Mouse (Mus musculus) bone marrow, adult 2 months (tissue): Measurements from ENCODE around the gene Nme7.

Experiments
- CTCF ChIP-seq: fragments of 200-500 bp; IDR thresholded peaks from 2 replicates; pipeline ENCODE4 v1.5.1; 2011; ENCODE audit warnings: low read length, control low read depth; ENCODE audit not compliant: control insufficient read depth, insufficient read depth
- POLR2A ChIP-seq: fragments of 200-500 bp; IDR thresholded peaks from 2 replicates; pipeline ENCODE4 v1.6.1; 2011; ENCODE audit warnings: low read depth, mild to moderate bottlenecking, control low read depth, low read length, borderline replicate concordance; ENCODE audit not compliant: control insufficient read depth

DNA sequence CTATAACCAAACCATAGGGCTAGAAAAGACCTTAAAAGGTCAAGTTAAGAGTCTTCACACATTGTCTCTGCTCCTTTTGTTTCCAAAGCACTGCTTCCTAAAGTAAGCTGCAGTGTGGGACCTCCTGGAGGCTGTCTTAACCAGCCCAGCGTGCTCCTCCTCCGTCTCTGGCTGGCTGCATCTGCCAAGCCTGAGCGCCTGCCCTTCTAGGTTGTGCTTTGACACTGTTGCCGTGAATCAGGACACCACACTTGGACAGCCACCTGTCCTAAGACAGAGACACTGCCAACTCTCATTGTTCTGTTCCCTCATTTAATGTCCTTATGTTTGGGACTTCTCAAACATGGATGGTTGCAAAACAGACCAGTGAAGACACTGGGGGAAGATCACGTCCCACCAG, 102.6 kb downstream of the Nme7 start:
- TF ChIP-seq CTCF (no peak), POLR2A (no peak)
